Mouse (Mus musculus): ENCODE results near the gene Mterf4.
"Not testable (repeated sequence)": the region's sequence is repeated elsewhere in the genome, so short reads cannot be mapped to it uniquely, and the experiment has no call there.

The Mterf4 gene

DNA sequence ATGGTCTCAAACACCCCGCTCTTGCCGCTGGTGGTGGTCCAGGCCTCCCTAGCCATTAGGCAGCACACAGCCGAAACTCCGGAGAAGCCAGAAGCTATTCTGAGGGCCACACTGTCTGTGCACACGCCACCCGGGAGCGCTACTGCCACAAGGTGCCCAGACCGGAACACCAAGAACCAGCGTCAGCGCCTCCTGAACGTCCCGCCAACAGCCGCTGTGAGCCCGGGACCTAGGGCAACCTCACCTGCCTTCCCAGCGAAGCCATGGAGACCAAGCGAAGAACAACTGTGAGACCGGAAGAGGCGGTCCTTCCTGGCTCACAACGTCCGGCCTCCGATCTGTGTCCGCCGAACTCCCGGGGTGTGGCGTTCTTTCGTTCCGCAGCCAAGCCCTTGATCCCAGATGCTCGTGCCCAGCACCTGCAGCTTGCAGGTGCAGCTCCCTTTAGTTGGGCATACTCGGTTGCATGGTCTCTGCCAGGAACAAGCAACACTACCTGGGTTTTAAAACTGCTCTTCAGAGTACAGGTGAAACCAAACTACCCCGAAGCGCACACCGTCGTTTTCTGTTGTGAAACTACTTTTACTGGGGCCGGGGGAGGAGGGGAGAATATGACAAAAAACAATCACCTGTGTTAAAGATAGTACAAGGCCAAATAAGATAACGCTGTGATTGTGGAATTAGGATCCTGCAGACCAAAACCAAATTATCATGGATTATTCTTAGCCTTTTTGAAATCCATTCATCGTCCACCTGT is at the start of gene Mterf4:
TSS of gene Mterf4 (minus strand) at position 335 of the 757 bp plus-strand sequence.
- DNase-seq (ENCODE audit: low spot score) = peak; percentile 89

DNA sequence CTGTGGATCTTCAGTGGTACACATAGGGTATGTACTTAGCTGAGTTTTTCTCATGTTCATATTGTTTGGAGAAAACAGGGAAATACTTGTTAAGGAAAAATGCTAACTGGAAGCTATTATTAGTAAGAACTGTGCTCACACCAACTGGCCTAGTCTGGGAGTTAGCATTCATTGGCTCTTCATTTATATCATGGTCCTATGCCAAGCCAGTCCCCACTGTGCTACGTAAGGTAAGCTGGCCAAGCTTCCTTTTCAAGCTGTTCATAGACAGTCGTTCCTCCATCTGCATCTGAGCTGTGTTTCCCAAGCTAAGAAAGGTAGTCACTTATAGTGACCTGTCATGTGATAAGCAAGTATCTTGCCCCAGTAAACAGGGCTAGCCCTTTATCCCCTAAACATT is 47.0 kb upstream of the Mterf4 start:
- no peak for DNase-seq (ENCODE audit: low spot score)

DNA sequence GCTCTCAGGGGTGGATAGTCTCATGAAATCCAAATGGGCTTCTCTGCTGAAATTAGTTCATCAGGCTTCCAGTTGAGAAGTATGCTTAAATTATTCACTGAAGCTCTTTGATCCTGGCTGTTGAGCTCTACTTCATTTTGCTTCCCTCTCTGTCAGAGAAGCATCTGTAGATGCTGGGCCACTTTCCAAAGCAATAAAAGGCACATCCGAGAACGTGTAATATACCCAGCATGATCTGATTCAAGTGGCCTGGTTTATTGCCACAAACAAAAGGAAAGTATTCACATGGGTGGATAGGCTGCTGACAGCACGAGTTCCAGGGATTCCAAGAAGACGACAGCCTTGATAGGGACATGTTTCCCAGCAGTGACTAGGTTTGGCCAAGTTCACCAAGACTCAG is 44.0 kb upstream of the Mterf4 start:
- DNase-seq (ENCODE audit: low spot score) = no peak

DNA sequence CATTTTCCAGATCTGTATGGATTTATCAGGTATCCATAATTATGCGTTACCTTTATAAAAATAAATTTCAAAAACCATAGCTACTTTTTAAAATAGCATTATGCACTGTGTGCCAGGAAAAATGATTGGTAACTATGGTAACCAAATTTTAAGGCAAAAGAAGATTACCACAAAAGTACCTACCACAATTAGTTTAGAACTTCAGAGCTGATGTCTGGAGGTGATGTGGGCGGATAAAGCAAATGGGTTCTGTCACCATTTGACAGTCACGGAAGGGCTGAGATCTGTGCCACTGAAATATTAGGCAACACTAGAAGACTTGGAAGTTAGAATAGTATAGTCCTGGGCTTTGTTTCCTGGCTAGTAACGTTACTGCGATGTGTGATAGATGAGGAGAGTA is 41.5 kb upstream of the Mterf4 start:
- DNase-seq (ENCODE audit: low spot score) = no peak

DNA sequence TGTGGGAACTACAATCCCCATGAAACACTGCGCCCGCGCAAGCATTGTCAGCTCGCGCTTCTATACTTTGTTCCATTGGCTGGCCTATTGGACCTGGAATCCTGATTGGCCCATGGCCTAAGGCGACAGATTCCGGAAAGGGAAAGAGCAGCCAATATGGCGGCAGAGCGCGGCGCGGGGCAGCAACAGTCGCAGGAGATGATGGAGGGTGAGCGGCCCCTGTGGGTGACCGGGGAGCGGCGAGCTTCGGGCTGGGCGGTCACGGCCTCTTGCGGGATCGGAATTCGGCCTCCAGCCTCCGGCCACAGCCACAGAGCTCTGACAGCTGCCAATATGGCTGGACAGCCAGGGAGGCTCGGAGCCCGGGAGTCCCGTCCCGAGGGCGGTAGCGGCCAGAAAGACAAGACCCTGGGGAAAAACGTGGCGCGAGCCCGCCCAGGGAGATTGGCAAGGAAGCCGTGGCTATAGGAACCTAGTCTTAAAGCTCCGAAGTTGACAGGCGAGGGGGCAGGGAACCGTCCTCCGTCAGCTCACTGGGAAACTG is 37.9 kb upstream of the Mterf4 start:
- DNase-seq (ENCODE audit: low spot score) = peak; percentile 97

DNA sequence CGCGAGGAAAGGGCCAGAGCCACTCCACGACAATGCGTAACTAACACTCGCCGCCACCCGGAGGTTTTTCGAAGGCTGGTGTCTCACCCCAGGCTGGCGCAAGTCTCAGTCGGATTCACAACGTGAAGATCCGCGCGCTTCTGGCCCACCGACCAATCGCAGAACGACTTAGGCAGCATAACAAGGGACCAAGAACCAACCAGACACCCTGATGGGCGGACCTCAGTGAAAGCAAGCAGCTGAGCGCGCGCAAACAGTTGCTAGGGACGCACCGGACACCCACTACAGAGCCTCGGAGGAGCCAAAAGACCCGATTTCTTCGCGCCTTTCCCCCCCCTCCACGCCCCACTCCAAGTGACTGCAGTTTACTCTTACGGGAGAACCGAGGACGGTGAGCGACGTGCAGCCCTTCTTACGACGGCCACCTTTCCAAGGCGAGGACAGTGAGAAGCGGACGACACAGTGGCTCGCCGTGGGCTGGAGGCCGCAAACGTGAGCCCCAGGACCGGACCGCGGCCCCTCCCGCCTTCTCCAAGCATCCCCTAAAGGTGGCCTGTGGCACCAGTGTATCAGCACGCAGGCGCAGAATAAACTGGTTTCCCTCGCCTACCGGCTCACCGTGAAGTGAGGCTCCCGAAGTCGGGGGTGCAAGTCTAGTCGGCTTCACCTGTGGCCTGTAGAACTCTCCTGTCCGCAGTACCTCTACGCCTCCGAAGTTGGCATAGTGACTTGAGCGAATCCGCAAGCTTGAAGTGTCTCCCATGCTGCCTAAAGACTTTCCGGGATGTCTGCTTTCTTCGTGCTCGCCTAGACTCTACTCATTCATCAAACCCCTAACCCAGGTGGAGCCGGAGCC is 37.2 kb upstream of the Mterf4 start, which contains the start of the genes Ppp1r7 and Pask:
TSS of gene Ppp1r7 (plus strand) at position 207 of the 856 bp plus-strand sequence.
TSS of gene Pask (minus strand) at position 835 of the 856 bp plus-strand sequence.
- peak; percentile 98 for DNase-seq (ENCODE audit: low spot score)

DNA sequence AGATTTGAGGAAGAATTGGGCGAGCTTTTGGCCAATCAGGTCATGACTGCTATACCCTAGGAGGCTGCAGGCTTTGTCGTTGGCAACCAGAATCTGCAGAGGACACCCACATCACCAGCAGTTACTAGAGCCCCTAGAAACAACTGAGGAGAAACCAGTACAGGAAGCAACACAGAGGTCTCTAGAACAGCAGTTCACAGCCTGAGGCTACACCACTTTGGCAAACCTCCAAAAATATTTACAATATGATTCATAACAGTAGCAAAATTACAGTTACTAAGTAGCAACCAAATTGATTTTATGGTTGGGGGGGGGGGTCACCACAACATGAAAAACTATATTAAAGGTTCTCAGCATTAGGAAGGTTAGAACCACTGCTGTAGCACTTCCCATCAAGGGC is 28.9 kb upstream of the Mterf4 start:
- no peak for DNase-seq (ENCODE audit: low spot score)

DNA sequence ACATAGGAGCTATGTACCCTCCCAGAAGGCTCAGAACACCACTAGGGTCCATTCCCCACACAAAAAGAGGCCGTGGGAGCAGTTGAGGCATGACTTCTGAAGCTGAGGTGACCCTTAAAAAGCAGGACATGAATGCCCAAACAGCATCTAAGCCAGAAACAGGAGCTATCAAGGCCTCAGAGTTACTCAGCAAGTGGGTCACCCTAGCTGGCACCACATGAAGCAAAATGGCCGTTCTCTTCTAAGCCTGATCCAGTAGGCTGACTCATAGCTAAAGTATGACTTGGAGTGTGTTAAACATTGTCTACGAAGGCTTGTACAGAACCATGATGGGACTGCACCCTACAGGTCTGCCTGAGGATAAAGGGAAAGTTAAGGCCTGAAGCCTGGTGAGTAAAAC is 20.7 kb upstream of the Mterf4 start:
- no peak for DNase-seq (ENCODE audit: low spot score)

DNA sequence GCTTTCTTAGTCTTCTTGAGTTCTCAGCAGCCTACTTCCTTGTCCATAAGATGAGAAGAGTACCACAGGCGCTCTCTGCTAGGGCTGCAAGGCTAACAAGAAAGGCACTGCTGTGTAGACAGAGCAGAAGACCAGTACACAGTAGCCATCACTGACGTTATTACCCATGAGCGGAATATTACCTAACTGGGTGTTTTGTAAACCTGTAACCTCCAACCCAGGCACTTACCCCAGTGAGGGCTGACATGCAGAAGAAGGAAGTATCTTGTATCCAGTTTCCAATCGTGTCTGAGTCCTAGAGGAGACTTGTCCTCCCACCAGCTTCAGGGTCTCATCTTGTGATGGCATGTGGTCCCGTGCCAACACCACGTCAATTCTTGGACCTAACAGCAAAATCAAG is 18.3 kb upstream of the Mterf4 start:
- no peak for DNase-seq (ENCODE audit: low spot score)

DNA sequence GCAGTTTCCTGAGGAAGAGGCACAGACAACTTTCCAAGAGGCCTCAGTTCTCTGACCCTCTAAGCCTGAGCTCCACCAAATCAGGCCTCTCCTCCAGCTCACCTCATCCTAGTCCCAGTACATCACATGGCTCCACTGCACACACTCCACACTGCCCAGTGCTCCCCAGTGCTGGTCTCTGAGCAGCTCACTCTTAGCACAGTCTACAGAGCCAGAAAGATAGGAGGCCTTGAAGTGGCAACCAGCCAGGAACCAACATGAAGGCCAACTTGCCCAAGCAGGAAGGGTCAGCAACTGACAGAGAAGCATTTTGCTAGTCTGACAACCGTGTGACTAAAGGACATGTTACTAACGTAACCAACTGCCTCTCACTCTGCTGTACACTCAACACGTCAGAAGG is 5.1 kb downstream of the Mterf4 start:
- no peak for DNase-seq (ENCODE audit: low spot score)

DNA sequence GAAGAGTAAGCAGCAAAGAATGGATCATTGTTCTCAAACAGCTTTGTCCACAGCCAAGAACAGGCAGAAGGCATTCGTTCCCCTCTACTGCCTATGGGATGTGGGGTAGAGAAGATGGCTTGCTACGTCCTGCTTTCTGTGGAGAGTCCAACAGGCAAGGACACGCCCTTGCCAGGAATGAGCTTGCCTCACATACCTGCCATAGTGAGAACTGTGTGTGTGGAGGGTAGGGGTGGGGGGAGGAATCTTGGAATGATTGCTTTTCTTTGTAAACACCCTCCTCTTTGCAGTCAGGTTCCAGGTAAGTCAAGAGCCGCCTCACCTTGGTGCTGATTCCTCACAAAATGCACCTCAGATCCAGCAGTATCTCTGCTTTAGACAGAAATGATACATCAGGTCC is 5.9 kb downstream of the Mterf4 start:
- no peak for DNase-seq (ENCODE audit: low spot score)

DNA sequence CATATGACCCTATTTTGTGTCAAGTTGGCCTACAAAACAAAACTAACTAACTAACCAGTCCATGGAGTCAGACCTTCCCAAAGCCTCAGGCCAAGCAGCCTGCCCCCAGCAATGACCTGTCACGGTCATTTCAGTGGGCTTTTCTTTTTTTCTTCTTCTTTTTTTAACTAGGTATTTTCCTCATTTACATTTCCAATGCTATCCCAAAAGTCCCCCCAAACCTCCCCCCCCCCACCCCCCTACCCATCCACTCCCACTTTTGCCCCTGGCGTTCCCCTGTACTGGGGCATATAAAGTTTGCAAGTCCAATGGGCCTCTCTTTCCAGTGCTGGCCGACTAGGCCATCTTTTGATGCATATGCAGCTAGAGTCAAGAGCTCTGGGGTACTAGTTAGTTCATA is 11.2 kb downstream of the Mterf4 start:
- DNase-seq (ENCODE audit: low spot score) = not testable (repeated sequence)

DNA sequence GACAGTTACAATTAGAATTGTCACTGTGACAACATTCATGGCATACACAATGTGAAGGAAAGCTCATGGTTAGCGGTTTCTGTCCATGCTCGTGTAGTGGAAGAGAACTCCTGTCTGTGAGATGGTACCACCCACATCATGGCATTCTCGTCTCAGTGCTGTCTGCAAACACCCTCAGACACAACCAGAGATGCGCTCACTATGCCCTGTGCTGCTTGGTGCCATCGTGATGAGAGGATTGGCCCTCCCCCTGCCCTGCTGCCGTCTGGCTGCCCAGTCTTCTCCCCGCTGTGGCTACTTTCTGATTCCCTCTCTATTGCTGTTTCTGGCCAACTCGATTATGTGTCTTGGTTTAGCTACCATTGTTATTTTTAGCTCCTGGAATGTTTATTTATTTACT is 13.7 kb downstream of the Mterf4 start:
- no peak for DNase-seq (ENCODE audit: low spot score)

DNA sequence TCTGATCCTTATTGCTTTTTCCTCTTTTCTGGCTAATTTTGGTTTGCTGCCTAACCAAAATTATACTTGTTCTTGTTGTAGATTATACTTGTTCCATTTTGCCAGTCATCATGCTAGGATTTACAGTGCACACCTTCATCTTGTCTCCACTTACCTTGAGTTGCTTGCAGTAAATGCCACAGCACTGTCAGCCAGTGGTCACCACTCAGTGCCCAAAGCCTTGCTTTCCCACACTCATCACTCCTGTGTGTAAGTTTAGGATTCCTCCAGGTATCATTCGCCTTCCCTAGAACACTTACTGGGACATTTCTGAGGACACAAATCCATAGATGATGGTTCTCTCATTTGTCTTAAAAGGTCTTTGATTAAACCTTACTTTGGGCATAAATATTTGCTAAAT is 14.1 kb downstream of the Mterf4 start:
- DNase-seq (ENCODE audit: low spot score) = no peak

DNA sequence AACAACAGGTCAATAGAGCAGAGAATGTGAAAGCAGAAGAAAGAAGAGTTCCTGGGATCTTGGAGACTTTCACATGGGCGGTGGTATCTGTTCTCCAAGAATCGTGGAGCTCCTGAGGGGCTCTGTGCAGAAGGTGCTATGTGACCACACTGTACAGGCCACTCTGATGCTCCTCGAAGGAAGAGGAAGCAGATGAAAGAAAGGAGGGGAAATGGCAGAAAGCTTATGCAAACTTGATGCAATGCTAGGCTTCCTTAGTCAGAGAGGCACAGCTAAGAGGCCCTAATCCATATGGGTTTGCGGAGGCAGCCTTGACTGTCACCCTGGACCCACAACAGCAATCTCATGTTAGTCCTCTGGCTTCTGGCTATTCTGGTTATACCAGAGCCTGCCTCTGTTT is 14.8 kb downstream of the Mterf4 start:
- DNase-seq (ENCODE audit: low spot score) = no peak

DNA sequence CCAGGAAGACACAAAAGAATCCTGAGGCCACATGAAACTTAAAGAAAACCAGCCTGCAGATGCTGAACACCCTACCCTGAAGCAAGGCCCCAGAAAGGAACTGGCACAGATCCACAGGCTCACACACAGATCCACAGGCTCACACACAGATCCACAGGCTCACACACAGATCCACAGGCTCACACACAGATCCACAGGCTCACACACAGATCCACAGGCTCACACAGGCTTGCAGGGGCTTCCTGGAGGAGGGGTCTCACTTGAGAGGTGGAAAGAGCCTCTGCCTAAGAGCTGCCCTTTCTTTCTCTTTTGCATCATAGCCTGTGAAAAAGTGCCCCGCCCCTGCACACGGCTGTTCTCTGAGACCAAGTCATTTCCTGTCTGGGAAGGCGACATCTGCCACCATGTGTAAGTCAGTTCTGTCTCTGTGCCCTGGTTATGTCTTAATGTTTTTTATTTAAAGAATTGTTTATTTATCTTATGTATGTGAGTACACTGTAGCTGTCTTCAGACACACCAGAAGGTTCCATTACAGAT is 16.0 kb downstream of the Mterf4 start:
- no peak for DNase-seq (ENCODE audit: low spot score)

DNA sequence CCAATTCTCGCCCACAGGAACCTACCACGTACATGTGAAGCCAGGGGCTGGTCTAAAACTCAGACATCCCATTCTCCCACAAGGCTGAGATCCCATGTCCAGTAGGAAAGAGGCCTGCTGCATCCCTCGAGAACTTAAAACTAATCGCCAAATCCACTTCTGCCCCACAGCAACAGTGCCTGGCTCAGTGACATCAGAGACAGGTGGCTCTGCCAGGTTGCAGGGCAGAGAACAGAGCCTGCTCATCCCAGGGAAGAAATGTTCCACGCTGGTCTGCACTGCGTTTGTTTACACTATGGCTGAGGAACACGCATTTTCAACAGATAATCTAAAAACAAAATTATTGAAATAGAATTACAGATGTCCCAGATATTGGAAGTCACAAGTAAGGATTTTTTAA is 28.7 kb downstream of the Mterf4 start:
- no peak for DNase-seq (ENCODE audit: low spot score)

DNA sequence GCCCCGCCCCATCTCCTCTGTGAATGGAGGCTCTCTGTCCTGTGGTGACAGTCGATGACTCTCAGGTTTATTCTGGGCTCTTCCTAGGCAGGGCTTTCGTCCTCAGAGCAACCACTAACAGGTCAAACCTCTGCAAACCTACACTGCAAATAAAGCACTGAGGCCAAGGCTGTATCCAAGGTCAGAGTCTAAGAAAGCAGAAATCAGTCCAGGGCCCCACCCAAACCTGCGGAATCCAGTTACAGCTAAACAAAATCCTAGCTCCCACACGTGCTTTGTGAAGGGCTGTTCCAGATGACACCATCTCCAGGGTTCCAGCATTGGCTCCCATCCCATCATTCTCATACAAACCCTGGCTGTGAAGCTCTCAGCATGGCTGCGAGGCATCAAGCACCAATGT is 30.2 kb downstream of the Mterf4 start:
- no peak for DNase-seq (ENCODE audit: low spot score)

DNA sequence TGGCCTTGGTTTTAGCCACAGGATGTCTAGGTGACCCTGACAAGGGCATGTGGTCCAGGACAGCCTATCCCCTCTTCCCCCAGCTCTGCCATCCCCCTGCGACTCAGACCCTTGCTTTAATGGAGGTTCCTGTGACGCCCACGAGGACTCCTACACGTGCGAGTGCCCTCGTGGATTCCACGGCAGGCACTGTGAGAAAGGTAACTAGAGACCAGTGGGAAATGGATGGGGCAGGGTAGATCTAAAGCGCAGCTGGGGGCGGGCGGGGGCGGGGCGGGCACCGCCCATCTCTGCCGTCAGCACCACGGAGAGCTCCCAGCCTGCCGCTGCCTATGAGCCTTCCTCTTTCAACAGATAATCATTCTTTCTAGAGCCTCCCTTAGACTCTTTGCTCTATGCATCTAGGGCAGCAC is 33.3 kb downstream of the Mterf4 start:
- DNase-seq (ENCODE audit: low spot score) = peak; percentile 63

DNA sequence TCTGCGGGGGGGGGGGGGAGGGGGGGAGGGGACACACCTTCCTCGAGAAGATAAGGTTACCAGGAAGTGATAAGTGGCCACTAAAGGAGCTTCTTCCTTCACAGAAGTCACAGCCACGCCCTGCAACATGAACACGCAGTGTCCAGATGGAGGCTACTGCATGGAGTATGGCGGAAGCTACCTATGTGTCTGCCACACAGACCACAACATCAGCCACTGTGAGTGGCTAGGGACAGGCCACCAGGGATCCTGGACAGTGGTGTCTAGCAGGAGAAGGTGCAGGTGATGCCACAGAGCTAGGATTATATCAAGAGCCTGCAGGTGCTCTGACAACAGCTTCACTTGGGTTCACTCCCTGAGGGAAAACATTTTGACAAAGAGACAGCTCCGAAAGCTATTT is 34.0 kb downstream of the Mterf4 start:
- DNase-seq (ENCODE audit: low spot score) = no peak

DNA sequence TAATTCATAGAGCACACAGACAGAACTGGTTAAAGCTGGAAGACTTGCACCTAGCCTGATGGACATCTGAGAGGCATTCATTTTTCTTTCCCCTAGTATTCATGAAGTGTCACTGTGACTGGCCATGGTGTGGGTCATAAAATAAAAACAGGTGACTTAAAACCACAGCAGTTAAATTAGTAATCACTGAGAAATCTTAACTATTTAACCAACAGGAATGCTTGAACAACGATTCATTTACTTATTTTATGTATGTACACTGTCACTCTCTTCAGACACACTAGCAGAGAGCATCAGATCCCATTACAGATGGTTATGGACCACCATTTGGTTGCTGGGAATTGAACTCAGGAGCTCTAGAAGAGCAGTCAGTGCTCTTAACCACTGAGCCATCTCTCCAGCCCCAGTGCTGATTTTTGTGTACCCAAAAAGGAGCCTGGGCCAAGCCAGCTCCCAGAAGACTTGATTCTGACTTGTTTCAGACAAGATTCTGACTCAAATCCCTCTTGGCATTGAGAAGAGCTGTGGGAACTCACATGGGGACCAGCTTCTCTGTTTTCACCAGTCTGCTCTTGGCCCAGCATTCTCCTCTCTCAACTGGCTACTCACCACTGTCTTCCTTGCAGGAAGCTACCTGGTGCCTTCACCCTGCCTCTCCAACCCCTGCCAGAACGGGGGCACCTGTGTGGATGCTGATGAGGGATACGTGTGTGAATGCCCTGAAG is 35.0 kb downstream of the Mterf4 start:
- DNase-seq (ENCODE audit: low spot score) = no peak

DNA sequence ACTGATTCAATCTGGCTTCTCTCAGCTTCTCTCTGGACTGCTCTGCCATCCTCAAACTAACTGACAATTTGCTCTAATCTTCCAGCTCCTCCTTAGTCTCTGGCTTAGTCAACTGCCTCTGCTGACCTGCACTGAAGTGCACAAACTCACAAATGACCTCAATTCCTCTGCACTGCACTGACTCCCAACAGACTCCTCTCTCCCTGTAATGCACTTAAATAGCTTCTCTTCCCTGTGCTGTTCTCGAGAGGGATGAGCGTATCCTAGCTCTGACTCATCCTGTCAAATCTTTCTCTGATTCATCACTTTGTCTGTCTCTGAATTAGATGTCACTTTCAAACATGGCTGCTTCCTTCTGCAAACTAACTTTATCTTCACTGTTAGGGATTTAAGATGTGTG is 37.5 kb downstream of the Mterf4 start:
- no peak for DNase-seq (ENCODE audit: low spot score)

Data from retina, embryonic 14.5 days (tissue).